ENCODE assay signal across 20 mouse cellular contexts in the genomic region with DNA sequence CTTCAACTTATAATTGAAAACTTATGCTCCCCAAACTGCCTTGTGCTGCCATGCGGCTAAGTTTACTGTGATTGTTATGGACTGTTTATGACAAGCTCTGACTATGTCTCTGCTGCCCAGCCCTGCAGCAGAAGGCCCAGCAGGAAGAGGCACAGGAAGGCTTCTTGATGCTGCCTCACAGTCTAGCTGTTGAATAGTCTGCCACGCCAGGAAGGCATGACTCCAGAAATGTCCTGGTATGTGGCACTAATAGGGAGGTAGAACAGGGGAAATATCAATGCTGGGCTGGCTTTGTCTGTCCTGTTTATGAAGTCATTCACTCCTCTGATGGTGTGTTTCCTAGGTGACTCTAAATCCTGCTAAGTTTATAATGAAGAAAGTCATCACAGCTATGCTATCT.
A peak's percentile ranks its signal among the peaks of the same experiment; 100 is the strongest.
DNase-seq lines count a peak whose midpoint lies in the region; ATAC-seq and TF ChIP-seq lines count a peak whose summit lies in the region.
"Had no signal": no experiment of that assay in that cellular context is flagged by ENCODE, and none has a peak within 500 bp of the region (broad histone marks: within the 10 kb centered on the region; RNA-seq: fewer than 3 reads in every experiment).

No protein-coding gene starts in this region.

- peaks cover 12% of the 10 kb centered on the region; the same call in 1 of the 2 replicates for H3K36me3 ChIP-seq in heart, embryonic 12.5 days
- 0 out of 2 replicates have a peak, but pooled peaks cover 5% of the 10 kb centered on the region for H3K36me3 ChIP-seq in embryonic facial prominence, embryonic 15.5 days
- H3K36me3 ChIP-seq in hindbrain, embryonic 11.5 days (ENCODE audit: control insufficient read depth, insufficient read depth, low read length) = no peaks in the 10 kb centered on the region
- H3K36me3 ChIP-seq: heart, embryonic 15.5 days had no signal

- peak overlapping the region; percentile 34; the same call in 1 of the 2 replicates for H3K27ac ChIP-seq in heart, embryonic 12.5 days (ENCODE audit: poor library complexity, severe bottlenecking)
- peak overlapping the region; percentile 68 for H3K27ac ChIP-seq in embryonic facial prominence, embryonic 15.5 days (replicated peaks)
- H3K27ac ChIP-seq in hindbrain, embryonic 11.5 days (ENCODE audit: low read depth, low read length) = no peak overlapping the region
- H3K27ac ChIP-seq: forebrain, embryonic 13.5 days; heart, adult 2 months; heart, embryonic 15.5 days; hindbrain, embryonic 15.5 days; kidney, postnatal 0 days had no signal

- DNase-seq in heart, adult 8-10 months (ENCODE audit: low spot score) = no peak
- peak; percentile 3 for DNase-seq in lung, postnatal 36 days
- no peak for DNase-seq in lung, adult 2 months
- no peak for DNase-seq in hindbrain, embryonic 11.5 days (ENCODE audit: low spot score)
- DNase-seq: adrenal gland, postnatal 14 days; cerebellum, adult 9-11 months; gastrocnemius, postnatal 36 days; heart, adult 2 months; heart, postnatal 36 days; kidney, adult 2 months; layer of hippocampus, adult 9-11 months; left cerebral cortex, postnatal 4 days; lung, adult 18-20 months had no signal

- H3K4me2 ChIP-seq in heart, embryonic 12.5 days = no peak overlapping the region
- H3K4me2 ChIP-seq in embryonic facial prominence, embryonic 15.5 days (replicated peaks) = no peak overlapping the region
- H3K4me2 ChIP-seq in hindbrain, embryonic 11.5 days (replicated peaks; ENCODE audit: low read depth, low read length) = no peak overlapping the region
- H3K4me2 ChIP-seq: forebrain, embryonic 13.5 days; heart, embryonic 15.5 days; hindbrain, embryonic 15.5 days had no signal

- H3K27me3 ChIP-seq in heart, embryonic 12.5 days (replicated peaks) = no peaks in the 10 kb centered on the region
- no peaks in the 10 kb centered on the region for H3K27me3 ChIP-seq in embryonic facial prominence, embryonic 15.5 days
- H3K27me3 ChIP-seq in hindbrain, embryonic 11.5 days (ENCODE audit: control insufficient read depth, insufficient read depth, low read length) = no peaks in the 10 kb centered on the region
- H3K27me3 ChIP-seq: forebrain, embryonic 13.5 days; heart, embryonic 15.5 days; hindbrain, embryonic 15.5 days had no signal

- H3K4me3 ChIP-seq in heart, embryonic 12.5 days = no peak overlapping the region
- no peak overlapping the region for H3K4me3 ChIP-seq in lung, adult 2 months (replicated peaks; ENCODE audit: extremely low read depth, low read depth, low read length)
- no peak overlapping the region for H3K4me3 ChIP-seq in embryonic facial prominence, embryonic 15.5 days (replicated peaks)
- no peak overlapping the region for H3K4me3 ChIP-seq in hindbrain, embryonic 11.5 days (ENCODE audit: low read depth, low read length)
- H3K4me3 ChIP-seq: forebrain, embryonic 13.5 days; heart, adult 2 months; heart, embryonic 15.5 days; hindbrain, embryonic 15.5 days had no signal

- H3K4me1 ChIP-seq in heart, embryonic 12.5 days (replicated peaks) = peaks cover 10% of the 10 kb centered on the region
- H3K4me1 ChIP-seq in lung, adult 2 months (ENCODE audit: control insufficient read depth, insufficient read depth, low read length) = no peaks in the 10 kb centered on the region
- 0 out of 2 replicates have a peak, but pooled peaks cover 10% of the 10 kb centered on the region for H3K4me1 ChIP-seq in embryonic facial prominence, embryonic 15.5 days
- no peaks in the 10 kb centered on the region for H3K4me1 ChIP-seq in hindbrain, embryonic 11.5 days (replicated peaks; ENCODE audit: control insufficient read depth, insufficient read depth, low read length)
- H3K4me1 ChIP-seq: forebrain, embryonic 13.5 days; hindbrain, embryonic 15.5 days had no signal

- no peaks in the 10 kb centered on the region for H3K9me3 ChIP-seq in heart, embryonic 12.5 days (replicated peaks)
- no peaks in the 10 kb centered on the region for H3K9me3 ChIP-seq in embryonic facial prominence, embryonic 15.5 days (replicated peaks)
- no peaks in the 10 kb centered on the region for H3K9me3 ChIP-seq in hindbrain, embryonic 11.5 days (ENCODE audit: control insufficient read depth, low read length)
- H3K9me3 ChIP-seq: forebrain, embryonic 13.5 days; heart, embryonic 15.5 days; hindbrain, embryonic 15.5 days had no signal

- WGBS in heart, embryonic 12.5 days = 63% methylated on average over 2 of the region's 2 CpGs
- 40% methylated on average over 2 of the region's 2 CpGs for WGBS in lung, adult 2 months
- WGBS in embryonic facial prominence, embryonic 15.5 days = 41% methylated on average over 2 of the region's 2 CpGs
- 77% methylated on average over 2 of the region's 2 CpGs for WGBS in hindbrain, embryonic 11.5 days

- no peak for ATAC-seq in heart, embryonic 12.5 days (ENCODE audit: insufficient number of reproducible peaks, low FRiP score)
- 0 out of 2 replicates have a peak, but pooled peaks have one; percentile 31 for ATAC-seq in common myeloid progenitor, adult 5-6 weeks (replicated peaks; ENCODE audit: low read depth, poor library complexity, severe bottlenecking)
- peak; percentile 47; the same call in 1 of the 2 replicates for ATAC-seq in embryonic facial prominence, embryonic 15.5 days (ENCODE audit: insufficient number of reproducible peaks, low FRiP score, low TSS enrichment, low read depth)
- ATAC-seq in hindbrain, embryonic 11.5 days (ENCODE audit: low FRiP score) = no peak
- ATAC-seq: forebrain, embryonic 13.5 days had no signal

- no peak for TF ChIP-seq POLR2A in lung, adult 2 months (IDR thresholded peaks at IDR 0.05; ENCODE audit: borderline replicate concordance, extremely low read depth, low read depth, low read length)

- no peak for TF ChIP-seq CTCF in lung, adult 2 months (IDR thresholded peaks at IDR 0.05; ENCODE audit: insufficient read depth, low read length)

- H3K9ac ChIP-seq in heart, embryonic 12.5 days = no peak overlapping the region
- H3K9ac ChIP-seq in embryonic facial prominence, embryonic 15.5 days = no peak overlapping the region
- no peak overlapping the region for H3K9ac ChIP-seq in hindbrain, embryonic 11.5 days (ENCODE audit: low read depth, low read length)
- H3K9ac ChIP-seq: forebrain, embryonic 13.5 days; heart, embryonic 15.5 days; hindbrain, embryonic 15.5 days had no signal

Comparison
In these comparisons a context has a peak if more than half of its experiments do, and no peak if none do; other contexts are left out.
1. ATAC-seq: peak in common myeloid progenitor, adult 5-6 weeks (single experiment) and embryonic facial prominence, embryonic 15.5 days (single experiment); none in heart, embryonic 12.5 days (single experiment) and hindbrain, embryonic 11.5 days (single experiment).